Mouse (Mus musculus) activated CD4-positive, CD25-positive, alpha-beta regulatory T cell, adult 4 months (primary cell): Measurements from ENCODE around the gene Iqgap1. TPM values are rescaled to one million over a fixed set of nuclear protein-coding genes. Genes with fewer than 3 reads are reported as not detected.

Experiments used
- ATAC-seq: one replicate; pipeline ENCODE4 v1.8.0; 2017
- polyA plus RNA-seq, 2 experiments: library from polyadenylated mRNA; unstranded; fragments of 100-300 nt; shearing (Covaris generic); gene quantifications; one replicate each; pipeline ENCODE4 v1.2.1; 2017

The Iqgap1 gene
- polyA plus RNA-seq, 2 experiments from 2014 or later: 203 to 267 TPM

DNA sequence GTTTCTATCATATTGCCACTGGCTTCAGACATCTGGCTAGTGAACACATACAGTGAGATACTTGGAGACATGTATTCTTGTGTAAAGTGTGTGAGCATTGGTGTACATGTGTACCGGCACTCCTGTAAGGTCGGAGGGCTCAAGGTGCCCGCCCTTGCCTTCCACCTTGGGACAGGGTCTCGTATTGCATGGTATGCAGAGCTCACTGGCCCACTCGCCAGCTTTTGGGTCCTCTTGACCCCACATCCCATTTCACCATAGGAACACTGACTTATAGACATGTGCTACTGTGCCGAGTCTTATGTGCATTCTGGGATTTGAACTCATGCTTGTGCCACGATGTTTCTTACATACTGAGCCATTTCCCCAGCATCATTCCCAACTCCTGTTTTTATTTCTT, 115.4 kb downstream of the Iqgap1 start:
- ATAC-seq: no peak

DNA sequence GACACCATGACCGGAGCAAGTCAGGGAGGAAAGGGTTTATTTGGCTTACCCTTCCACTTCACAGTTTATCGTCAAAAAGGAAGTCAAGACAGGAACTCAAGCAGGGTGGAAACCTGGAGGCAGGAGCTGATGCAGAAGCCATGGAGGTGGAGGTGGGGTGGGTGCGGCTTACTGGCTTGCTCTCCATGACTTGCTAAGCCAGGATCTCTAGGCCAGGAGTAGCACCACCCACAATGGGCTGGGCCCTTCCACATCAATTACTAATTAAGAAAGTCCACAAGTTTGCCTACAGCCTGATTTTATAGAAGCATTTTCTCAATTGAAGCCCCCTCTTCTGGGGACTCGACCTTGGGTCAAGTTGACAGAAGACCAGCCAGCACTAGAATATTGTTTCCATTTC, 121.7 kb downstream of the Iqgap1 start:
- no peak for ATAC-seq

DNA sequence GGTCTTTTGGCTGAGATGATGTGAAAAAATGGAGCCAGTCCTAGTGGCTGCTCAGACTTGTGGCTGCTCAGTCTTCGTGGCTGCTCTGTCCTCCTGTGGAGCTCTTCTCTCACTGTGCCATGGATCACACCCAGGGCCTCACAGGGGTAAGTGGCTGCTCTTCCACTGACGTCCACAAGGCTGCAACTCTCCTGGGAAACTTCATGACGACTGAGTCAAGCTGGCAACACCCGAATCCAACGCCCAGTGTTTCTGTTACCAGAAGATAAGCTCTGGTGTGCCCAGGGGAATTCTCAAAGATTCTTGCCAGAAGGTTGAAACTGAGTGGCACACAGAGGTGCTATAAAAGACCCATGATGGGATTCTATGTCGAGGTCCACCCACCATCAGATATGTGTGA, 123.3 kb downstream of the Iqgap1 start:
- ATAC-seq: no peak

DNA sequence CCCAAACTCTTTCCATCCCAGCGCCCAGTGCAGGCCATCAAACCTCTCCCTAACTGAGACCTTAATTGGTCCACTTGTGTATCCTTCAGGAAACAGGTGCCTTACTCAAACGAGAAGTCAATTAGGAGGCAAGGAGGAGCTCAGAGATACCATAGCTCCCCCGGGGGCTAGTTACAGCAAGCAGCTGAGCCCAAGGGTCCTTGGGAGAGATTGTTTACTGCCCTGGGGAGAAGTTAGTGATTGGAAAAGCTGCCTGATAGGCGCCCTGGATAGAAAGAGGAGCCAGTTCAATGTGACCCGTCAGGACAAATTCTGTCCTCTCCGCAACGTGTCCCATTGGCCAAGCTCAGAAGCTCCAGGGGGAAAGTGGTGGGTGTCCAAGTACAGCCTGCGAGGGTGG, 126.1 kb downstream of the Iqgap1 start:
- no peak for ATAC-seq

DNA sequence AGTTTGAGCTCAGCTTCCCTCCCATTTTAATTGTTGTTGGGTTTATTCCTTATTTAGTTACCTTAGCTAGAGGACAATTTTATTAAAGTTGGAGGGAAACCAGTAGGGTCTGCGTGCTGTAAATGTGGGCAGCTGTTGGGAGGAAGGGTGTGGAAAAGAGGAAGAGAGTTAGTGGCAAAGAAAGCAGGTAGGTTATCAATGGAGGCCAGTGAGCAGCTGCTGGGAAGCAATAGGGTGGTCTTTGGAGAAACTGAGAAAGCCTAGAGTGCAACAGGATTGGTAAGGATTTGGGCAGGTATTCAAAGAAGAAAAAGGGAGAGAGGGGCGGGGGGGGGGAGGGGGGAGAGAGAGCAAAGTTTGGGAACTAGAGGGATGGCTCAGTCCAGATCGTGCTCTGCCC, 126.8 kb downstream of the Iqgap1 start:
- ATAC-seq: no peak

DNA sequence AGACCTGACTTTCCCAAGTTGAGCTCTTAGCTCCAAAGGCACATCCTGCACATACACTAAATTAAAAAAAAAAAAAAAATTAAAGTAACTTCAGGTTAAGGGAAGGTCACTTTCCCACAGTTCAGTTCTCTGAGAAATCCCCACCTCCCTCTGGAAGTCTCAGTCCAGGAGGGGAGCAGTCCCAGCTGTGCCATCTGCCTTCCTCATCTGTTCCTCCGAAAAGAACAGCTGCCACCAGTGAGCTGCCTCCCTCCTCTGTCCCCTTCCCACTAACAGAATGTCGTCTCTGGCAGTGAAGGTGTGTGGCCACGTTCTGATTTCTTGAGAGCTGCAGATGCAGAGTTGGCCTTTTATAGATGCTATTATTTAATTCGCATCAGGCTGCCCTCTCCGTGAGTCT, 127.9 kb downstream of the Iqgap1 start:
- no peak for ATAC-seq

DNA sequence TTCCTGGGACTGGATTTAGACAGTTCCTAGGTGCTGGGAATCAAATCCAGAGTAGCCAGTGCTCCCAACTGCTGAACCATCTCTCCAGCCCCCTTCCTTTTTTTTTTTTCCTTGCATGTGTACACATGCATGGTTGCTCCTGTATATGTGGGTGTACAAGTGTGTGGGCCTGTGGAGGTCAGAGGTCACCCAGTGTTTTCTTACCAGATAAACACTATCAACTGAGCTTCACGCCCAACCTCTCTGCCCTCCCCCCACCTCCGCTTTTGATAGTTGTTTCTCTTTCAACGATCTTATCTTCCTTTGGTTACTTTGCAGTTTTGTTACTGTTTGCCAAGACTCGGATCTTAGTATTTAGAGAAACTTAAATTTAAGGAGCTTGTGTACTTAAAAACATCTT, 128.9 kb downstream of the Iqgap1 start:
- peak; percentile 86 for ATAC-seq

DNA sequence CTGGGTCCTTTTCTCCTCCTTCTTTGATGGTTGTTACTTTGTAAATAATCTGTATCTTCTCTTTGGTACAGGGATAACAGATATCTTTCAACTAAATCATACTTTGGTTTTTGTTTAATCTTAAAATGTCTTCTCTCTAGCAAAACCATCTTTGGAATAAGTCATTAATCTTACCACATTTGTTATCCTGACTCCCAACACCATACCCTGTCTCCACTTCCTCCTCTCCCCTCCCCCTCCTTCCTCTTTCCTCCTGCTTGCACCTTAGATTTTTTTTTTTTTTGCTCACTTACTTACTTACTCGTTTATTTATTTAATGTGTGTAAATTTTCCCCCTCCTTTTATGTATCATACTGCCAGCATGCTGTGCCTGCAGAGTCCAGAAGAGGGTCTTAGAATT, 129.4 kb downstream of the Iqgap1 start:
- no peak for ATAC-seq

DNA sequence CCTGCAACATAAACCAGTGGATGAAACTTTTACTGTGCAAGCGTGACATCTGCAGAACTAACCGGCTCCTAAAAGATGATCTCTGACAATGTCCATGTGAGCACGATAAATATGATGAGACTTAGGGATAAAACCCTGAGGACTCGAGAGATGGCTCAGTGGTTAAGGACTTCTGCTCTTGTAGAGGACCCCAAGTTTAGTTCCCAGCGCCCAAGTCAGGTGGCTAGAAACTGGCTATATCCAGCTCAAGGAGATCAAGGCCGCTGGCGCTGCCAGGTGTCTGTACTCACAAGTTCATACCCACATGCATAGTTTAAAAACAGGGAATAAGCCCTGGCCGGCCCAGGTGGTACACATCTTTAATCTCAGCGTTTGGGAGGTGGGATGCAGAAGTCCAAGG, 133.3 kb downstream of the Iqgap1 start:
- no peak for ATAC-seq

DNA sequence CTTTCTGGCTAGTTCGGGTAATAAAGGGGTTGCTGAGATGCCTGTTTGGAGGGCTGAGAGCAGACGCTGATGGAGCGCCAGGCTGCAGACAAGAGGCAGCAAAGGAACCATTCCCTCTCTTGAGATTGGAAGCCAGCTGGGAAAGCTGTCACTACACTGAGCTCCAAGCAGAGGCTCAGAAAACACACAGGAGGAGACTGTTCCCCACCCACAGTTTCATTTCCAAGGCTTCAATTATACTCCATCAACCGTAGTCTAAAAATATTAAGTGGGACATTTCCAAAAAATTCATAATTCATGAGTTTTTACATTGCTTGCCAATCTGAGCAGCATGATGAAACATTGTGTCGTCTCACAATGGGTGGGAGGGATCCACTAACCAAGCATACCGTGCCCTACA, 134.6 kb downstream of the Iqgap1 start:
- no peak for ATAC-seq

DNA sequence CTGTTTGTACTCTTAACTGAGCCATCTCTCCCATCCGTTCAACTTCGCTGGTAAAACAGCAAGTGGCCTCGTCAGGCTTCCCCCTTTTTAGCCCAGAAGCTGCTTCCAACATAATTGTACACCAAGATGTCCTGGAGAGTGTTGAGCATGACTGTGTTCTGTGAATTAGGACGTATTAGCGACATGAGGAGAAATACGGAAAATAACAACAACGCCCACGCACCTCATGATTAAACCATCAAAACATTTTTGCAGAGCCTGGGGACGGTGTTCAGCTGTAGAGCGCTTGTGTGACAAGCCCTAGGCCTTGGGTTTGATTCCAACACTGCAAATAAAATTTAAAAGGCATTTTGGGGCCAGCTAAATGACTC, 136.6 kb downstream of the Iqgap1 start:
- peak; percentile 41 for ATAC-seq

DNA sequence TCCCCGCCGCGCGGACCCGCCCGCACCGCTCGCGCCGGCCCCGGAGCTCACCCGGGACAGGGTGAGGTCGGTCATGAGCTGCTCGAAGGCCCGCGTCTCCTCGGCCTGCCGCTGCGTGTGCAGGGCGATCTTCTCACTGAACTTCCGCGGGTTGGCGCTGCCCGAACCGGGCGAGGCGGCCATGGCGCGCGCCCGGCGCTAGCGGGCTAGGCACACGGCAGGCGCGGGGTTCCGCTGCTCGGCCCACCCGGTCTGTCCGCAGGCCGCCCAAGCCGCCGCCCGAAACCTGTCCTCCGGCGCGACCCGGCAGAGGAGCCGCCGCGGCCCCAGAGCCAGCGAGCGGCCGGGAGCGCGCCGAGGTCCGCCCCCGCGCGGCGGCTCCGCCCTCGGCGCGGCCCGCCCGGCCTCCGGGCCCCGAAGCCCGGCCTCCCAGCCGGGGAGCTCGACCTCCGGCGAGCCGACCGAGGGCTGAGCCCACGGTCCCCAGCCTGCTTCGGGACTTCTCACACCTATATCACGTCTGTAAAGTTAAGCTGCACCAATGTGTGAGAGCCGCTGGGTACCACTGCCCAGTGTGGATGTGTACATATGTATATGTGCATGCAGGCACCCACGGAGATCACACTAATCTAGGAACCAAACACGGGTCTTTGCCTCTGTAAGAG, 137.1 kb downstream of the Iqgap1 start, which contains the start of gene Crtc3:
TSS of gene Crtc3 (minus strand) at position 322 of the 665 bp plus-strand sequence.
- ATAC-seq: peak; percentile 76

DNA sequence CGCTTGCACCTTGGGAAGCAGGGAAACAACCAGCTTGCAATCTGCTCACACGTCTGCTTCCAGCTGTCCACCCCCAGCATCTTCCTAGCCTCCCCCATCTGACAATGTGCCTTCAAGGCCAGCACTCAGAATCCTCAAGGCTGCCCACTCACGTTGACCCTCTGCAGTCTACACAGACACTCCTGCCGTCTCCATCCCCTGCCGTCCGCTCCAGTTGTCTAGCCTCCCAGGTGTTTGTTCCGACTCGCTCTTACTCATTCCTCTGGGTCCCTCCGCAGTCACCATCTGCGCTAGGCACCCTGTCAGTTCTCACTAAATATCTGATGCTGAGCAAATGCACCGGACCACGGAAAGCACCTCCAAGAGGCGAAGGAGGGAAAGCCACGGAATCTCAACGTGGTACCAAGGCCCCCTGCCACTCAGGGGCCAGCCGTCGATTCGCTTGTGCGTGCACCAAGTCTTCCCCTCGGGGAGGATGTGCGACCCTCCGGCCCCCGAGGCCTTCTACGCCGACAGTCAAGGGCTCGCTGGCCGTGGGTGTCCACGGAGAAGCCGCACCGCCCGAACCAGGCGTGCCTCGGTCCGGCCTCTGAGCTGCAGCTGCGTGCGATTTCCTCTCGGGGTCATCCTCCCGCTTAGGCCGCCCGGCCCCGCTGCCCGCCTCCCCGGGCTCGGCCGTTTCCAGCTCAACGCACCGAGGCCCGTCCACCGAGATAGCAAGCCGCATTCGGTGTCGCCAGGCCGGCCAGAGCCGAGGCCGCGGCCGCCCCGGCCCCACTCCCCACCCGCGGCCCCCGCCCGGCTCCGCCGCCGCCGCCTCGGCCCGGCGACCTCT, 137.8 kb downstream of the Iqgap1 start:
- peak; percentile 45 for ATAC-seq

DNA sequence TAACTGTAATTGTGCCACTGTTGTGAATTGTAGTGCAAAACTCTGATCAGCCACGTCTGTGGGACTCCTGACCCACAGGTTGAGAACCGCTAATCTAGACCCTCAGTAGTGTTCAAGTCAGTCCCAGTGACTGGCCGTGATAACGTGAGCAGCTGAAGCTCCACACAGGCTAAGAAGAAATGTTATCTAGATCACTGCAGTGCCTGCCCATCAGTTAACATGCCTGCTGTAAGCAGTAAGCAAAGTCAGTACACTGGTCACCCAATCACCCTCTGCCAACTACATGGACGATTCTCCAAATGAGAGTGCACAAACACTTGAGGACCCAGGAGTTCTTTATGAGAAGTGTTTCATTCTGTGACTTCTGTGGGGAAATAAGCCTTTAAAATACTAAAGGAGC, 140.1 kb downstream of the Iqgap1 start:
- no peak for ATAC-seq

DNA sequence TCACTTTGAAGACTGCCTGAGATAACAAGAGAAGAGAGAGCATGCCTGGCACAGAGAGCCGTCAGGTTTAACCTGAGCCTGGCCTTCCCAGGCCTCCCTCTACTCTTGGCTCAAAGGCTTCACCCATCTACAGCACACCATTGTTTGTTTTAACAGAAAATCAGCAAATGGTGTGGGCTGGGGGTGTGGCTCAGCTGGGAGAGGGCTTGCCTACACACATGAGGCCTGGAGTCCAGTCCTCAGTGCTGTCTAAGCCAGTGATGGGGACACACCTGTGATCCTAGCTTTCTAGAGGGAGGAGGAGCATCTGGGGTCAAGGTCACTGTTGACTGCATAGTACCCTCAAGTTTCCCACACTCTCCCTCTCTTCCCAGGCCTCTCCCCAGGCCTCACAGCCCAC, 143.1 kb downstream of the Iqgap1 start:
- ATAC-seq: no peak

DNA sequence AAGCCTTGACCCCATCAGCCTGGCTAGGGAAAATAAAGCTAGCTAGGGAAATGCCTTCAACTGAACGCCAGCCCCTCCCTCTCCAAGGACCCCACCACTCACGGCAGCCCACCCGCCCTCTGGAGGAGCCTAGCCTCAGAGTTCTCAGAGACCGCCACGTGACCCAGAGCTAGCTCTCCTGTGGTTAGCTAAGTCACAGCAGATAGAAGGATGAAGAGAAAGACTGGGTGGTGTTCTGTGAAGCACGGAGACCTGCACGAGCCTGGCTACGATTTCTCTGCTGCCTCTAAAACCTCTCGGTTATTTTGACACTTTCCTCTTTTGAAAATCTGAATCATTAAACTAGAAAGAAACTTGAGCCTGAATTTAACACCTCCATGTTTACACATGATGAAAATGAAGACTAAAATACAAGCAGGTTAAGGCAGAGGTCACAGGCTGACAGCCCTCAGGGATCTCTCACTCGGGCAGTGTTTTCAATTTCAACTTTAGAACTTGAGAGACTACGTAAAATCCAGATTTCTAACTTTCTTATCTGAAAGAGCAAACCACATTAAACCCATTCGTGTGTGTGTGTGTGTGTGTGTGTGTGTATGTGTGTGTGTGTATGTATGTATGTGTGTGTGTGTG, 145.4 kb downstream of the Iqgap1 start:
- ATAC-seq: peak; percentile 81

DNA sequence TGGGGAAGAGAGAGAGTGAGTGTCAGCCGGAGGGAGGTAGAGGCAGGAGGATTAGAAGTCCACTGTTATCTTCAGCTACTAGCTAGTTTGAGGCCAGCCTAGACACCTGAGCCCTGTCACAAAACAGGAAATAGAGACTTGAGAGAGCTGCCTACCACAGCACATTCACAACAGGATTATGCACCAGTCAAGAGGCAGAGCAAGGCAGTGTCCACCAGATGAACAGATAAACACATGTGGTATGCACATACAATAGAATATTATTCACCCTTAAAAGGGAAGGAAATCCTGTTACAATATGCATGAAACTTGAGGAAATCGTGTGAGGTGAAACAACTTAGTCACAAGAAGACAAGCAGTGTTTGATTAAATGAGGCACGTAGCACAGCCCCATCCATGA, 153.5 kb downstream of the Iqgap1 start:
- peak; percentile 96 for ATAC-seq

DNA sequence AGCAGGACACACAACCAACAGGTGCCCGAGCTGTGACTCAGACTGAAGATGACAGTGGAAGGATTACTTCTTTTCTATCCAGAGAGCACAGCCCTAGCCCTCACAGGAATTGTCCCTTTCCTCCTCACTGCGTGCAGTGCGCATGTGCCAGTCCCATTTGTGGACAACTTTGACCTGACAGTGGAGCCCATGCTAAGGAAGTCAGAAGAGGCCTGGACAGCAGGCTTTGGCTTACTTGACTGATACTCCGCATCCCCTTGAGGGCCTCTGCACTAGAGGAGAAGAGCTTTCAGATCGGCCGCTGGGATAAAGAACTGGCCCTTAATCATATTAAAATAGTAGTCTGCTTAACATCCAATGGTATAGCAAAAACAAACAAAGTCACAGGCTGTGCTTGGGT, 154.9 kb downstream of the Iqgap1 start:
- ATAC-seq: no peak

DNA sequence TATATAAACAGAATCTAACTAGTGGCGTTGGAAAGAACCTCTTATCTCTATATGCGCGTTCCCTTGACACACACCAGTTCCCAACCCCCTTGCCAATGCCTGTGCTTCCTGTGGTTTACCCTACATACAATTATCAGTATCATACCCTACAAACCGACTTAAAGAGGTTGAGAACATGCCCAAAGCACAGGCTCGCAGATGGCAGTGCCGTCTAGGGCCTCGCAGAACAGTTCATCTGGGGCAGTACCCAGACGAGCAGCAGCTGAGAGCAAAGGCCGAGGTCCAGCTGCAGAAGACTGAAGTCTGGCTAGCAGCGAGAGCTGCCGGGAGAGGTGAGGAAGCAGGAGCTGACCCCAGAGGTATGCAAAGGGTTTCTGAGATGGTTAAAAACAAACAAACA, 158.6 kb downstream of the Iqgap1 start:
- peak; percentile 63 for ATAC-seq

DNA sequence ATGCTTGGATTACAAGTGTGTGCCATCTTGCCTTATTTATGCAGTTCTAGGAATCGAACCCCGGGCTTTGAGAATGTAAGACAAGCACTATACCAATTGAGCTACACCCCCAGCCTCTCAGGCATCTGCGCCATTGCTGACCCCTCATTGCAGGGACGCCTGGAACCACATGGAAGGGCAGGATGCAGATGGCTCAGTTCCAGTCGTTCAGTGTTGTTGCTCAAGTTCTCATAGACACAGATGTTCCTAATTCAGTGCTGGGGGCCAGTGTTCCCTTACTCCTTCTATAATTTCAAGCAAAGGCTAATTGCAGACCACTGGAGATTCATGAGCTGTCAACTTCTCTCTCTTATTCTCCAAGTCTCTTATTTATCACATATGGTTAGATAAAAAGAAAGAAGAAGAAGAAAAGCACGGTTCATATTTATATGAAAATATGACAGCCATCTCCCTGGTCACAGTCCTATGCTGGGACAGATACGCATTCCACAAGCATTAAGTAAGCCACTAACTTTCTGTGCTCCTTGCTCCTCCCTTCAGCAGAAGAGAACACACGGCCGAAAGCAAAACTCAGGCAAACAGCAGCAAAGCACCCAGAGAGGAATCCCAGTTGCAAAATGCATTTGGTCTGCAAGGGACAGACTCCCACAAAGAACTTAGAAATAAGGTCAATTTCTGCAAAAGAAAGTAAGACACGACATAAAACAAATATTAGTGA, 159.4 kb downstream of the Iqgap1 start:
- ATAC-seq: no peak
